Mouse (Mus musculus) liver, embryonic 14.5 days (tissue): ENCODE measurements at regions not wholly inside any gene's neighbourhood (a gene's known extent, or its start where the extent isn't known, plus 50 kb on each side); places are given as distances from the start of the nearest gene placed in this dataset.

Experiments
- ATAC-seq: fragments of 200-750 bp; cut with Nextera tagmentation; 2 replicates; pipeline ENCODE4 v1.8.0; 2017; ENCODE audit warnings: moderate number of reproducible peaks, mild to moderate bottlenecking, moderate library complexity; ENCODE audit not compliant: insufficient read depth
- DNase-seq, 3 experiments: peaks; one replicate each; pipeline ENCODE4 v3.0.0-alpha.2; 2012 to 2013; ENCODE audit warnings: low read depth in 3 of 3, low spot score in 3 of 3
- H3K27ac ChIP-seq: fragments of 300-500 bp; sonication (generic); 2 replicates; pipeline ENCODE4 v1.5.1; 2014; ENCODE audit warnings: moderate library complexity, mild to moderate bottlenecking, control low read depth, inconsistent platforms
- H3K27me3 ChIP-seq: fragments of 300-500 bp; sonication (generic); 2 replicates; pipeline ENCODE4 v1.6.1; 2014; ENCODE audit warnings: mild to moderate bottlenecking, low read length, moderate library complexity; ENCODE audit not compliant: control insufficient read depth, insufficient read depth
- H3K36me3 ChIP-seq: fragments of 300-500 bp; sonication (generic); replicated peaks from 2 replicates; pipeline ENCODE4 v1.6.1; 2014; ENCODE audit warnings: low read depth; ENCODE audit not compliant: control insufficient read depth, insufficient read depth
- H3K4me1 ChIP-seq, 2 experiments: fragments of 200-500 bp in 1 of 2; fragments of 300-500 bp in 1 of 2; sonication (generic) in 1 of 2; replicated peaks; 2 replicates each; pipeline ENCODE4 v1.6.1; 2012 to 2014; ENCODE audit warnings: antibody characterized with exemption in 1 of 2, inconsistent platforms in 1 of 2, low read length in 1 of 2; ENCODE audit not compliant: control insufficient read depth in 2 of 2, insufficient read depth in 2 of 2
- H3K4me2 ChIP-seq: fragments of 300-500 bp; sonication (generic); 2 replicates; pipeline ENCODE4 v1.6.1; 2014; ENCODE audit warnings: low read depth, mild to moderate bottlenecking, control low read depth, moderate library complexity
- H3K4me3 ChIP-seq, 2 experiments: fragments of 200-500 bp in 1 of 2; fragments of 300-500 bp in 1 of 2; sonication (generic) in 1 of 2; 2 replicates each; pipeline ENCODE4 v1.5.1; 2012 to 2014; ENCODE audit warnings: low read depth in 2 of 2, low read length in 2 of 2, mild to moderate bottlenecking in 2 of 2, control low read depth in 1 of 2, inconsistent platforms in 1 of 2, moderate library complexity in 1 of 2; ENCODE audit not compliant: insufficient read depth in 1 of 2
- H3K9ac ChIP-seq: fragments of 300-500 bp; sonication (generic); replicated peaks from 2 replicates; pipeline ENCODE4 v1.6.1; 2014; ENCODE audit warnings: mild to moderate bottlenecking, control low read depth, moderate library complexity
- H3K9me3 ChIP-seq: fragments of 300-500 bp; sonication (generic); 2 replicates; pipeline ENCODE4 v1.6.1; 2016; ENCODE audit warnings: low read length, mixed read lengths; ENCODE audit not compliant: control insufficient read depth
- CTCF ChIP-seq: IDR thresholded peaks from 2 replicates; pipeline ENCODE4 v1.5.1; 2016; ENCODE audit warnings: antibody characterized with exemption, low read depth, control low read depth
- EP300 ChIP-seq: IDR thresholded peaks from 2 replicates; pipeline ENCODE4 v1.6.1; 2016; ENCODE audit warnings: antibody characterized with exemption, low read depth
- WGBS: fragments of 180-500 bp; shearing (Covaris S2); extraction: QIAGEN DNeasy Blood & Tissue Kit; methylation state at CpG from one replicate; pipeline ENCODE4 v1.1.7; 2014; ENCODE audit not compliant: insufficient replicate concordance; 5-methylcytosine and 5-hydroxymethylcytosine counted together

- no peaks in the 10 kb centered on the region for H3K4me1 ChIP-seq
- no peak overlapping the region for H3K4me2 ChIP-seq
- DNase-seq (no peak), ATAC-seq (no peak)
- no peaks in the 10 kb centered on the region for H3K27me3 ChIP-seq
- H3K36me3 ChIP-seq = no peaks in the 10 kb centered on the region
- TF ChIP-seq CTCF = no peak
- TF ChIP-seq EP300 = no peak
- no peak overlapping the region for H3K9ac ChIP-seq
- no peak overlapping the region for H3K4me3 ChIP-seq
- H3K27ac ChIP-seq = no peak overlapping the region
- 66% methylated on average over 5 of the region's 5 CpGs for WGBS
- H3K9me3 ChIP-seq = no peaks in the 10 kb centered on the region
Measured at GRCm38 (mm10) chr13:3723458-3724143, 80.5 kb downstream of the Calml3 start.

GRCm38 (mm10) chr13:3715019-3715418 is 81.2 kb downstream of the Asb13 start:
- Histone ChIP-seq H3K9ac (no peak overlapping the region), H3K4me1 (no peaks in the 10 kb centered on the region), H3K4me2 (no peak overlapping the region), H3K36me3 (no peaks in the 10 kb centered on the region), H3K27ac (no peak overlapping the region), H3K27me3 (no peaks in the 10 kb centered on the region), H3K9me3 (no peaks in the 10 kb centered on the region), H3K4me3 (no peak overlapping the region)
- TF ChIP-seq CTCF (no peak), EP300 (no peak)
- ATAC-seq (no peak), DNase-seq (no peak)
- WGBS = 62% methylated on average over 4 of the region's 4 CpGs

GRCm38 (mm10) chr13:3712497-3713160 is 78.8 kb downstream of the Asb13 start:
- no peak overlapping the region for H3K4me2 ChIP-seq
- no peaks in the 10 kb centered on the region for H3K27me3 ChIP-seq
- DNase-seq (no peak), ATAC-seq (no peak)
- H3K4me3 ChIP-seq = no peak overlapping the region
- H3K9ac ChIP-seq = no peak overlapping the region
- no peak for TF ChIP-seq EP300
- no peak for TF ChIP-seq CTCF
- no peaks in the 10 kb centered on the region for H3K4me1 ChIP-seq
- H3K9me3 ChIP-seq = no peaks in the 10 kb centered on the region
- no peaks in the 10 kb centered on the region for H3K36me3 ChIP-seq
- WGBS = 39% methylated on average over 18 of the region's 19 CpGs
- no peak overlapping the region for H3K27ac ChIP-seq

- no peak overlapping the region for H3K4me3 ChIP-seq
- TF ChIP-seq EP300 = no peak
- TF ChIP-seq CTCF = no peak
- ATAC-seq = no peak
Measured at GRCm38 (mm10) chr13:3712088-3712487, 78.3 kb downstream of the Asb13 start.

GRCm38 (mm10) chr13:3709982-3710618 is 76.3 kb downstream of the Asb13 start:
- H3K4me3 ChIP-seq = no peak overlapping the region
- DNase-seq (no peak), ATAC-seq (no peak)
- H3K27ac ChIP-seq = no peak overlapping the region
- H3K36me3 ChIP-seq = no peaks in the 10 kb centered on the region
- no peaks in the 10 kb centered on the region for H3K9me3 ChIP-seq
- 46% methylated on average over 7 of the region's 7 CpGs for WGBS
- no peak overlapping the region for H3K9ac ChIP-seq
- no peaks in the 10 kb centered on the region for H3K27me3 ChIP-seq
- no peaks in the 10 kb centered on the region for H3K4me1 ChIP-seq
- H3K4me2 ChIP-seq = no peak overlapping the region
- TF ChIP-seq CTCF (no peak), EP300 (no peak)

More at GRCm38 (mm10) chr13:3712088-3712487, 78.3 kb downstream of the Asb13 start:
- Histone ChIP-seq H3K4me2 (no peak overlapping the region), H3K27ac (no peak overlapping the region), H3K36me3 (no peaks in the 10 kb centered on the region), H3K4me1 (no peaks in the 10 kb centered on the region), H3K9ac (no peak overlapping the region), H3K9me3 (no peaks in the 10 kb centered on the region), H3K27me3 (no peaks in the 10 kb centered on the region)
- 34% methylated on average over 3 of the region's 3 CpGs for WGBS
- DNase-seq = no peak
